Mouse (Mus musculus) midbrain, embryonic 12.5 days (tissue): ENCODE measurements around the gene Utp15. TPM values are rescaled to one million over a fixed set of nuclear protein-coding genes. Genes with fewer than 3 reads are reported as not detected.

ENCODE experiments used
- ATAC-seq: fragments of 200-750 bp; cut with Nextera tagmentation; 2 replicates; pipeline ENCODE4 v1.8.0; 2017; ENCODE audit warnings: low read depth, moderate TSS enrichment, moderate library complexity; ENCODE audit not compliant: low FRiP score
- H3K27ac ChIP-seq: fragments of 300-500 bp; sonication (generic); replicated peaks from 2 replicates; pipeline ENCODE4 v1.5.1; 2016; ENCODE audit warnings: mild to moderate bottlenecking
- H3K27me3 ChIP-seq: fragments of 300-500 bp; sonication (generic); 2 replicates; pipeline ENCODE4 v1.6.1; 2016; ENCODE audit warnings: mild to moderate bottlenecking
- H3K36me3 ChIP-seq: fragments of 300-500 bp; sonication (generic); 2 replicates; pipeline ENCODE4 v1.6.1; 2016
- H3K4me1 ChIP-seq: fragments of 300-500 bp; sonication (generic); 2 replicates; pipeline ENCODE4 v1.6.1; 2016
- H3K4me2 ChIP-seq: fragments of 300-500 bp; sonication (generic); replicated peaks from 2 replicates; pipeline ENCODE4 v1.6.1; 2016; ENCODE audit warnings: mild to moderate bottlenecking, moderate library complexity
- H3K4me3 ChIP-seq: fragments of 300-500 bp; sonication (generic); 2 replicates; pipeline ENCODE4 v1.5.1; 2016; ENCODE audit warnings: mild to moderate bottlenecking
- H3K9ac ChIP-seq: fragments of 300-500 bp; sonication (generic); replicated peaks from 2 replicates; pipeline ENCODE4 v1.6.1; 2016; ENCODE audit warnings: mild to moderate bottlenecking, moderate library complexity
- H3K9me3 ChIP-seq: fragments of 300-500 bp; sonication (generic); 2 replicates; pipeline ENCODE4 v1.6.1; 2016; ENCODE audit warnings: mild to moderate bottlenecking
- WGBS: fragments of 180-500 bp; shearing (Covaris S2); methylation state at CpG from one replicate; pipeline ENCODE4 v1.1.7; 2016; 5-methylcytosine and 5-hydroxymethylcytosine counted together
- polyA plus RNA-seq: library from polyadenylated mRNA; unstranded; fragments of >200 nt; fragmentation: Nextera tagmentation; extraction: Ambion mirVana; gene quantifications from 2 replicates; pipeline ENCODE4 v1.2.1, GENCODE M21; 2016

Utp15 gene
- polyA plus RNA-seq: 38.8 and 39.9 TPM in 2 replicates

DNA sequence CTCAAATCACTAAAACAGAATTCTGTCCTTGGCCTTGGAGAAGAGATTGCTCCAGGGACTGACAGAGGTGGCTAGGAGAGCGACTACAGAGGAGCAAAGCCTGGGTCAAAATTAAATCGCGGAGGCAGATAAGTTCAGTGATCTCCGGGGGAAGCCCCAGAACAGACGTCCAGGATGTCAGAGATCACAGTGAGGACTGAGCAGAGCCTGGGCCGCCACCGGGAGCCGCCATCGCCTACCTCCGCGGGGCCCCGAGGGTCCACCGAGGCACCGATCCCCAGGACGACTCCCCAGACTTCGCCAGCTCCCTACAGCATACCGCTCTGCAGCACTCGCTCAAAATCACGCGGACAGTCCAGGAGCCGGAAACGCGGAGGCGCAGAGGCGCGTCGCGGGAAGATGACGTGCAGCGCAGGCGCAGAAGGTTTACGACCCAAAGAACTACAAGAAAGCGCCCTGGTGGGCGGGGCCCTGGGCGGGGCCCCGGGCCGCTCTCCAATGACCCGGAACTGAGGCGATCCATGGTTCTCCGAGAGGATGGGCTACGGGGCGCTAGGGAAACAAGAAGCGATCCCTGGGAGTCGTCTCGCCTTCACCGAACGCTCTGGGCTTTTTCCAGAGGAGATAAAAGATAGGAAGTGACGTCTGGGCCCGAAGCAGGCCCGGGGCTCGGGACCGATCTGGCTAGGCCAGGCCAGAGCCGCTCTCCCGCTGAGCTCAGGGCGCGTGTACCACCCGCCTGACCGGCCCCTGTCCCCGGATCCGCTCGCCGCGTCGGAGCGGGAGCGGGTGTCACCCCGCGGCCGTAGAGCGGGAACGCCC is at the start of gene Utp15, which contains the start of gene Ankra2:
Gene Utp15, minus strand, starts transcription at position 406 of the 822 bp plus-strand sequence.
Gene Ankra2, plus strand, starts transcription at position 439 of the 822 bp plus-strand sequence.
- no peaks in the 10 kb centered on the region for H3K27me3 ChIP-seq
- H3K9ac ChIP-seq: peak within 1 kb of the TSS; percentile 86
- ATAC-seq: peak; percentile 98
- peak within 1 kb of the TSS; percentile 88 for H3K27ac ChIP-seq
- H3K4me2 ChIP-seq: peak within 1 kb of the TSS; percentile 73
- H3K9me3 ChIP-seq: no peaks in the 10 kb centered on the region
- peaks cover 31% of the 10 kb centered on the region for H3K36me3 ChIP-seq
- peak within 1 kb of the TSS; percentile 86 for H3K4me3 ChIP-seq
- WGBS: under 1% methylated on average over 70 of the region's 71 CpGs
- peaks cover 18% of the 10 kb centered on the region for H3K4me1 ChIP-seq

- Histone ChIP-seq H3K36me3 (peaks cover 59% of the 10 kb centered on the region), H3K9ac (no peak overlapping the region), H3K4me1 (peaks cover 20% of the 10 kb centered on the region), H3K27ac (no peak overlapping the region), H3K4me3 (no peak overlapping the region), H3K9me3 (no peaks in the 10 kb centered on the region), H3K27me3 (no peaks in the 10 kb centered on the region), H3K4me2 (no peak overlapping the region)
- no peak for ATAC-seq
- WGBS: 95% methylated on average over 5 of the region's 5 CpGs
These were observed 48.8 kb upstream of the Utp15 start for GRCm38 (mm10) chr13:98311597-98311996.

GRCm38 (mm10) chr13:98308724-98309123 is 45.9 kb upstream of the Utp15 start:
- Histone ChIP-seq H3K27me3 (no peaks in the 10 kb centered on the region), H3K9me3 (no peaks in the 10 kb centered on the region), H3K4me1 (peaks cover 9% of the 10 kb centered on the region; the same call in 1 of the 2 replicates), H3K4me2 (no peak overlapping the region), H3K27ac (no peak overlapping the region), H3K36me3 (peaks cover 58% of the 10 kb centered on the region), H3K9ac (no peak overlapping the region), H3K4me3 (no peak overlapping the region)
- ATAC-seq: no peak
- WGBS: 92% methylated on average over 4 of the region's 4 CpGs

DNA sequence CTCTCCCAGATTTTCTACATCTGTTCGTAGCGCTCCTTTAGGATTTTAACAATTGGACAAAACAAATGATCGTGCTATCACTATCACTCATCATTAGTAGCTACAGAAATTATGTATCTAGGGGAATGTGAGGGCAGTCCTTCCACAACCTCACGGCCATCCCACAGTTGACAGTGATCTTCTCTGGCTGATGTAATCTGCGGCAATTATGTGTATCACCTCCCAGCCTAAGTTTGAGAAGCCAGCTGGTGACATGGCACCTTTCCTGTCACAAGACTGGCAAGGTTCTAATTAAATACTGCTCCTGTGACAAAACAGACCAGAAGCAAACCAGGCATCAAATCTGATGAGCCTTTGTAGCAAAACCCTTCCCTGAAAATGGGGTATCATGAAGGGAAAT is 45.2 kb upstream of the Utp15 start:
- Histone ChIP-seq H3K4me3 (no peak overlapping the region), H3K4me1 (peaks cover 9% of the 10 kb centered on the region; the same call in 1 of the 2 replicates), H3K36me3 (peaks cover 51% of the 10 kb centered on the region), H3K27me3 (no peaks in the 10 kb centered on the region), H3K4me2 (no peak overlapping the region), H3K27ac (no peak overlapping the region), H3K9me3 (no peaks in the 10 kb centered on the region), H3K9ac (no peak overlapping the region)
- ATAC-seq: no peak
- WGBS: 83% methylated on average over 5 of the region's 5 CpGs

DNA sequence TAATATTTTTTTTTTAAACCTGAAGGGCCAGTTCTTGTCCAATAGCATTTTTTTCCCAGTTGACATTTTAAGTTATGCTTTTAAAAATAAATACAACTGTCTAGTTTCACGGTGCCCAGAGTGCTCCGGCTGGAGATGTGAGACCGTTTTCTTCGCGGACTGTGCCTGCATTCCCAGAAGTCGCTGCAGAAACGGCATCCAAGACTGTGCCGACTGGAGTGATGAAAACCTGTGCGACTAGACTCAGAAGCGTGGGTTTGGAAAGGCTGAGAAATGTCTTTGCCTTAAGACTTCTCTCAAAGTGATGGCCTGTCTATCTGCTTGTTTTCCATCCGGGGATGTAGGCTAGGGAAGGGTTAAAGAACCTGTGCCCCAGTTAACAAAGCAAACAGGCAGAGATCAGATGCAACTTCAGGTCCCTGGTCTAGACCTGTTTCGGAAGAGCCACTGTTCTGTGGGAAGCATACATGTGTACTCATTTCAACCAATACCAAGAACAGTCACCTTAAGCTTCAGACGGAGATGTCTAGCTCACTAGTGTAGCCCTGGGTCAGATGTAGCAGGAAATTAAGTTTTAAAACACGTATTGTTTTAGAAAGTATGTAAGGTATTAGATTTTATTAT is 44.1 kb upstream of the Utp15 start:
- Histone ChIP-seq H3K9me3 (no peaks in the 10 kb centered on the region), H3K27ac (peak overlapping the region; percentile 35), H3K4me3 (no peak overlapping the region), H3K27me3 (no peaks in the 10 kb centered on the region), H3K9ac (no peak overlapping the region), H3K36me3 (peaks cover 41% of the 10 kb centered on the region), H3K4me1 (peaks cover 9% of the 10 kb centered on the region; the same call in 1 of the 2 replicates), H3K4me2 (no peak overlapping the region)
- WGBS: 57% methylated on average over 14 of the region's 14 CpGs
- ATAC-seq: no peak

DNA sequence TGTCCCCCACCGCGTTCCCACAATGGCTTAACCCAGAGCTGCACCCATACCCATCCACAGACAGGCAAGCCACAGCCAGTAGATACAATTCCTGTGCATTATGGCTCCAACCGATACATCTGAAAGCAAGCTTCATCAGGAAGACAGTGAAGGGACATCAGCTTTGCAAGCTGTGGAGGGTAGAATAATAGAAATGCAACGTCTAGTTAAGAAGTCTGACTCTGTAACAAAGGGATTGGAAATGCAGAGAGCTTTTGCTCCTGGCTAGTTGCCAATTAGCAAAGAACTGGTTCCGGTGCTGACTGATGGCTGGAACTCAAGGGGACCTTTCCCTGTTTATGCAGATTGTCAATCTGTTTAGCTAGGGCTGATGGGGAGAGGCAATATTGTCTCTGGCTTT is 43.6 kb upstream of the Utp15 start:
- ATAC-seq: no peak
- 39% methylated on average over 5 of the region's 5 CpGs for whole genome bisulfite sequencing
- Histone ChIP-seq H3K4me2 (no peak overlapping the region), H3K9ac (no peak overlapping the region), H3K27me3 (no peaks in the 10 kb centered on the region), H3K4me1 (peaks cover 9% of the 10 kb centered on the region; the same call in 1 of the 2 replicates), H3K9me3 (no peaks in the 10 kb centered on the region), H3K36me3 (peaks cover 36% of the 10 kb centered on the region), H3K27ac (0 out of 2 replicates have a peak overlapping the region, but pooled peaks have one; percentile 5), H3K4me3 (no peak overlapping the region)

- H3K9me3 ChIP-seq: no peaks in the 10 kb centered on the region
- ATAC-seq: no peak
- no peaks in the 10 kb centered on the region for H3K27me3 ChIP-seq
- 91% methylated on average over 9 of the region's 9 CpGs for WGBS
- H3K9ac ChIP-seq: no peak overlapping the region
- peaks cover 24% of the 10 kb centered on the region for H3K36me3 ChIP-seq
- no peak overlapping the region for H3K4me2 ChIP-seq
- no peak overlapping the region for H3K27ac ChIP-seq
- peaks cover 9% of the 10 kb centered on the region; the same call in 1 of the 2 replicates for H3K4me1 ChIP-seq
- H3K4me3 ChIP-seq: no peak overlapping the region
These were observed 42.4 kb upstream of the Utp15 start for GRCm38 (mm10) chr13:98305257-98305656.

DNA sequence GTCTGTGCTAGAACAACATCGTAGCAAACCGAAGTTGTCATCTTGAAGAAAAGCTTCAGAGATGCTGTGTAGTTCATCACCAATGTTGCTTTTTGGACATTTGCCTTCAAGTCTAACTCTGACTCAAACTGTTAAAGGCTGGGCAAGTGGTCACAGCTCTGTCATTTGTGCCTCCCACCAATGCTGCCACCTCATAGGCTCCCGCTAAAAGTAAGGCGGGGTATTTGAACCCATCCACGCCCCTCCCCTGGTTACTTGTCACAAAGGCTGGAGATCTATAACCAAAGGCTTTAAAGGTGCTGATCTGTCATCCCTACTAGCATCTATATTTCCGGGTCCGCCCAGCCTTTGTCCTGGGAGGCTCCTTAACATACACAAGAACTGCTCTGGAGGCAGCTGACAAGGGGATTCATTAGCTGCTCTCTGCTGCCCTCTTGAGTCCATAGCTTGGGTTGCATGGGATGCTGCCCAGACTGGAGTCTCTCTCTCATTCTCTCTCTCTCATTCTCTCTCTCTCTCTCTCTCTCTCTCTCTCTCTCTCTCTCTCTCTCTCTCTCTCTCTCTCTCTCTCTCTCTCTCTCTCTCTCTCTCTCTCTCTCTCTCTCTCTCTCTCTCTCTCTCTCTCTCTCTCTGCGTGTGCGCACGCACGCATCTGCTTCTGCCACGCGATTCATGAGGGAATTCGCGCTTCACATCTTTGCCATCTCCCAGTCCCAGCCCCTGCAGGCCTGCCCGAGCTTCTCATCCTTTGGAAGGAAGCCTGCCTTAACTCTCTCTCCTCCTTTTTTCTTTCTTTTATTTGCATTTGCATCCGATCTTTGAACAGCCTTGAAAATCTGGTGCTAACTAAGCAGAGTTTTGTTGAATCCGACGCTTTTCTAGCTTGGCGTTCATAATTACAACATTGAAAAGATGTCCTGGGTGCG is 36.3 kb upstream of the Utp15 start:
- 0 out of 2 replicates have a peak, but pooled peaks cover 4% of the 10 kb centered on the region for H3K4me1 ChIP-seq
- no peaks in the 10 kb centered on the region for H3K36me3 ChIP-seq
- H3K4me3 ChIP-seq: no peak overlapping the region
- WGBS: 57% methylated on average over 21 of the region's 21 CpGs
- no peaks in the 10 kb centered on the region for H3K27me3 ChIP-seq
- peak overlapping the region; percentile 39 for H3K4me2 ChIP-seq
- no peaks in the 10 kb centered on the region for H3K9me3 ChIP-seq
- ATAC-seq: peak; percentile 90
- no peak overlapping the region for H3K9ac ChIP-seq
- H3K27ac ChIP-seq: no peak overlapping the region

- WGBS: 93% methylated on average over 6 of the region's 6 CpGs
- Histone ChIP-seq H3K4me3 (no peak overlapping the region), H3K27ac (no peak overlapping the region), H3K36me3 (no peaks in the 10 kb centered on the region), H3K27me3 (no peaks in the 10 kb centered on the region), H3K9me3 (no peaks in the 10 kb centered on the region), H3K4me1 (0 out of 2 replicates have a peak, but pooled peaks cover 4% of the 10 kb centered on the region), H3K4me2 (no peak overlapping the region), H3K9ac (no peak overlapping the region)
- ATAC-seq: no peak
These were observed 35.1 kb upstream of the Utp15 start for GRCm38 (mm10) chr13:98297883-98298482.

DNA sequence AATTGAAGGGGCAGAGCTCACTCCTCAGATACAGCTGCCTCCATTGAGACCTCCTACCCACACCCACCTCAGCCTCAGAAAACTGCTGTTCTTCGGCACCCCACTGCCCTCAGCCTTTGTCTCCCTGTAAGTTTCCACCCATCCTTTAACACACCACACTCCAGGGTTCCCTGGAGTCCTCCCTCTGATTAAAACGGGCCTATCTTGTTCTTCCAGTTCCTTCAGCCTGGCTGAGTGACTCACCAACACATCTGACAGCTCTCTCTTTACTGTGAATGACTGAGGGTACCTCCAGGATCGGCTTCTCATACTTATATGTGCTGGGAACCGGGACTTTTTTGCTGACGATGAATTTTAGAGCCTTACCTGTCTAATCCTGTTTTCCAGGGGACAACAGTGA is 33.2 kb upstream of the Utp15 start:
- Histone ChIP-seq H3K27ac (no peak overlapping the region), H3K4me3 (no peak overlapping the region), H3K9me3 (no peaks in the 10 kb centered on the region), H3K27me3 (no peaks in the 10 kb centered on the region), H3K4me1 (0 out of 2 replicates have a peak, but pooled peaks cover 4% of the 10 kb centered on the region), H3K4me2 (no peak overlapping the region), H3K9ac (no peak overlapping the region), H3K36me3 (no peaks in the 10 kb centered on the region)
- no peak for ATAC-seq
- 53% methylated on average over 5 of the region's 5 CpGs for WGBS

- no peak for ATAC-seq
- H3K4me2 ChIP-seq: no peak overlapping the region
- H3K4me1 ChIP-seq: no peaks in the 10 kb centered on the region
- H3K9ac ChIP-seq: no peak overlapping the region
- no peaks in the 10 kb centered on the region for H3K27me3 ChIP-seq
- H3K36me3 ChIP-seq: no peaks in the 10 kb centered on the region
- WGBS: 87% methylated on average over 8 of the region's 8 CpGs
- H3K4me3 ChIP-seq: no peak overlapping the region
- H3K27ac ChIP-seq: no peak overlapping the region
- H3K9me3 ChIP-seq: no peaks in the 10 kb centered on the region
These were observed 28.9 kb upstream of the Utp15 start for GRCm38 (mm10) chr13:98291712-98292111.
